Mouse (Mus musculus) embryonic facial prominence, embryonic 12.5 days (tissue): Measurements from ENCODE around the gene Elob. TPM values are rescaled to one million over a fixed set of nuclear protein-coding genes. Genes with fewer than 3 reads are reported as not detected.

ENCODE experiments used
- ATAC-seq: fragments of 200-750 bp; cut with Nextera tagmentation; 2 replicates; pipeline ENCODE4 v1.8.0; 2017; ENCODE audit not compliant: insufficient number of reproducible peaks, insufficient read depth, low FRiP score, low TSS enrichment
- H3K27ac ChIP-seq: fragments of 300-500 bp; sonication (generic); 2 replicates; pipeline ENCODE4 v1.5.1; 2016; ENCODE audit warnings: mild to moderate bottlenecking
- H3K27me3 ChIP-seq: fragments of 300-500 bp; sonication (generic); 2 replicates; pipeline ENCODE4 v1.6.1; 2016; ENCODE audit warnings: mild to moderate bottlenecking, moderate library complexity
- H3K36me3 ChIP-seq: fragments of 300-500 bp; sonication (generic); 2 replicates; pipeline ENCODE4 v1.6.1; 2016; ENCODE audit warnings: mild to moderate bottlenecking
- H3K4me1 ChIP-seq: fragments of 300-500 bp; sonication (generic); 2 replicates; pipeline ENCODE4 v1.6.1; 2016
- H3K4me2 ChIP-seq: fragments of 300-500 bp; sonication (generic); replicated peaks from 2 replicates; pipeline ENCODE4 v1.6.1; 2016; ENCODE audit warnings: mild to moderate bottlenecking, moderate library complexity
- H3K4me3 ChIP-seq: fragments of 300-500 bp; sonication (generic); 2 replicates; pipeline ENCODE4 v1.5.1; 2016; ENCODE audit warnings: mild to moderate bottlenecking
- H3K9ac ChIP-seq: fragments of 300-500 bp; sonication (generic); 2 replicates; pipeline ENCODE4 v1.6.1; 2016; ENCODE audit warnings: mild to moderate bottlenecking, moderate library complexity
- H3K9me3 ChIP-seq: fragments of 300-500 bp; sonication (generic); 2 replicates; pipeline ENCODE4 v1.6.1; 2016; ENCODE audit warnings: mild to moderate bottlenecking, moderate library complexity
- WGBS: fragments of 180-500 bp; shearing (Covaris S2); methylation state at CpG from one replicate; pipeline ENCODE4 v1.1.7; 2016; 5-methylcytosine and 5-hydroxymethylcytosine counted together
- microRNA-seq: library from miRNA; unstranded; fragments of <30 nt; microRNA quantifications from one replicate; pipeline ENCODE4, GENCODE M21; 2017
- polyA plus RNA-seq: library from polyadenylated mRNA; unstranded; fragments of >200 nt; fragmentation: Nextera tagmentation; extraction: Ambion mirVana; gene quantifications from 2 replicates; pipeline ENCODE4 v1.2.1, GENCODE M21; 2016

The Elob gene
- polyA plus RNA-seq, 1 experiment from 2014 or later: 1,164 TPM

GRCm38 (mm10) chr17:23777141-23777540 is 51.8 kb downstream of the Elob start:
- Histone ChIP-seq H3K9ac (no peak overlapping the region), H3K36me3 (peaks cover 9% of the 10 kb centered on the region; the same call in 1 of the 2 replicates), H3K9me3 (no peaks in the 10 kb centered on the region), H3K4me1 (no peaks in the 10 kb centered on the region), H3K4me3 (no peak overlapping the region), H3K27me3 (no peaks in the 10 kb centered on the region), H3K4me2 (no peak overlapping the region), H3K27ac (no peak overlapping the region)
- no peak for ATAC-seq
- 76% methylated on average over 2 of the region's 2 CpGs for WGBS

- Histone ChIP-seq H3K27ac (no peak overlapping the region), H3K27me3 (no peaks in the 10 kb centered on the region), H3K4me2 (no peak overlapping the region), H3K9ac (no peak overlapping the region), H3K9me3 (no peaks in the 10 kb centered on the region), H3K36me3 (peaks cover 9% of the 10 kb centered on the region; the same call in 1 of the 2 replicates), H3K4me3 (no peak overlapping the region), H3K4me1 (no peaks in the 10 kb centered on the region)
- no peak for ATAC-seq
- WGBS: 83% methylated on average over 10 of the region's 10 CpGs
These were observed 52.7 kb downstream of the Elob start for GRCm38 (mm10) chr17:23776216-23776615.

Small RNAs within 50 kb of the gene (microRNA-seq; reads per million reads assigned to microRNA genes)
- gene Mir5125: 2.2 reads per million, percentile 7 among the genes with 10 or more reads in this experiment

Other genes with a start within 250 kb of the Elob start
- gene Zfp13, start 229.6 kb downstream of the Elob start, polyA plus RNA-seq: 23.8 and 24.1 TPM in 2 replicates
- gene Zscan10, start 228.3 kb downstream of the Elob start, polyA plus RNA-seq: 0.20 and 0.67 TPM in 2 replicates
- gene Mmp25, start 183.9 kb downstream of the Elob start, polyA plus RNA-seq: 0.84 and 1.3 TPM in 2 replicates
- gene Bicdl2, start 168.6 kb downstream of the Elob start, polyA plus RNA-seq: 1.3 and 1.9 TPM in 2 replicates
- 60.3 and 61.2 TPM in 2 replicates for gene Hcfc1r1, start 155.5 kb downstream of the Elob start, polyA plus RNA-seq
- 49.6 and 51.7 TPM in 2 replicates for gene Thoc6, start 155.3 kb downstream of the Elob start, polyA plus RNA-seq
- 8.6 and 9.2 TPM in 2 replicates for gene Tnfrsf12a, start 151.7 kb downstream of the Elob start, polyA plus RNA-seq
- 49.2 and 52.4 TPM in 2 replicates for gene Cldn6, start 149.9 kb downstream of the Elob start, polyA plus RNA-seq
- 12.6 and 13.5 TPM in 2 replicates for gene Cldn9, start 145.1 kb downstream of the Elob start, polyA plus RNA-seq
- 0.66 and 1.0 TPM in 2 replicates for gene 1520401A03Rik, start 106.4 kb downstream of the Elob start, polyA plus RNA-seq
- gene Pkmyt1, start 102.8 kb downstream of the Elob start, polyA plus RNA-seq: 54.2 and 54.6 TPM in 2 replicates
- gene Paqr4, start 88.3 kb downstream of the Elob start, polyA plus RNA-seq: 14.8 and 16.0 TPM in 2 replicates
- gene Kremen2, start 83.3 kb downstream of the Elob start, polyA plus RNA-seq: 23.4 and 25.1 TPM in 2 replicates
- gene Flywch1, start 57.5 kb downstream of the Elob start, polyA plus RNA-seq: 122 and 125 TPM in 2 replicates
- 57.7 and 58.5 TPM in 2 replicates for gene Flywch2, start 43.1 kb downstream of the Elob start, polyA plus RNA-seq
- gene Srrm2, start 38.6 kb downstream of the Elob start, polyA plus RNA-seq: 657 and 663 TPM in 2 replicates
- 0.46 and 0.59 TPM in 2 replicates for gene Prss33, start 6.9 kb upstream of the Elob start, polyA plus RNA-seq
- not detected in 2 replicates for gene Prss32, start 14.7 kb upstream of the Elob start, polyA plus RNA-seq
- 2.2 and 2.5 TPM in 2 replicates for gene Prss41, start 15.0 kb upstream of the Elob start, polyA plus RNA-seq
- gene Prss21, start 38.9 kb upstream of the Elob start, polyA plus RNA-seq: not detected in 2 replicates
- gene Dcpp1, start 51.7 kb upstream of the Elob start, polyA plus RNA-seq: not detected in 2 replicates
- not detected in 2 replicates for gene Dcpp2, start 51.7 kb upstream of the Elob start, polyA plus RNA-seq
- gene Dcpp3, start 88.3 kb upstream of the Elob start, polyA plus RNA-seq: not detected in 2 replicates
- gene Sbp, start 112.5 kb upstream of the Elob start, polyA plus RNA-seq: not detected in 2 replicates
- not detected in 2 replicates for gene Sbpl, start 126.1 kb upstream of the Elob start, polyA plus RNA-seq
- not detected in 2 replicates for gene Prss30, start 151.4 kb upstream of the Elob start, polyA plus RNA-seq
- gene Prss22, start 169.0 kb upstream of the Elob start, polyA plus RNA-seq: 1.2 and 1.7 TPM in 2 replicates
- gene Prss27, start 209.0 kb upstream of the Elob start, polyA plus RNA-seq: 0.22 and 0.24 TPM in 2 replicates
- 88.1 and 92.0 TPM in 2 replicates for gene Kctd5, start 244.3 kb upstream of the Elob start, polyA plus RNA-seq